Mouse (Mus musculus) kidney, adult 18-20 months (tissue): ENCODE measurements around the gene Vcam1.

ENCODE experiments used
- DNase-seq: peaks from one replicate; pipeline ENCODE4 v3.0.0; 2021

Vcam1 gene

GRCm38 (mm10) chr3:116080166-116080788, 49.2 kb downstream of the Vcam1 start:
- DNase-seq = no peak

GRCm38 (mm10) chr3:116078490-116078889, 51.0 kb downstream of the Vcam1 start:
- no peak for DNase-seq

GRCm38 (mm10) chr3:116076739-116077138, 52.7 kb downstream of the Vcam1 start:
- DNase-seq = no peak

- DNase-seq = no peak
Observed at GRCm38 (mm10) chr3:116072584-116072983, 56.9 kb downstream of the Vcam1 start.

DNA sequence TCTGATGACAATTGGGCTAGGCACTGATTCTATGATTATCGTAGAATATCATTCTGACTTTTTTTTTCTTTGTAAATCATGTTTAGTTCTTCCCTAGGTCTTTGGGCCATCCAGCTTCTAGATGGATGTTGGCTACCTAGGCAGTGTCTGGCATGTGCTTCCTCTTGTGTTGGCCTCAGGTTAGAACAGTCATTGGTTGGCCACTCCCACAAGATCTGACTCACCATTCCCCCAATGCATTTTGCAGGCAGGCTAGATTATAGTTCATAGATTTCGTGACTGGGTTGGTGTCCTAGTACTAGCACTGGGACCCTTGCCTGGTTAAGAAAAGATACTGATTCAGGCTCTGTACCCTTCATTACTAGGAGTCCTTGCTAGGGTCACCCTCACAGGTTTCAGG, 67.3 kb downstream of the Vcam1 start:
- DNase-seq = no peak

DNA sequence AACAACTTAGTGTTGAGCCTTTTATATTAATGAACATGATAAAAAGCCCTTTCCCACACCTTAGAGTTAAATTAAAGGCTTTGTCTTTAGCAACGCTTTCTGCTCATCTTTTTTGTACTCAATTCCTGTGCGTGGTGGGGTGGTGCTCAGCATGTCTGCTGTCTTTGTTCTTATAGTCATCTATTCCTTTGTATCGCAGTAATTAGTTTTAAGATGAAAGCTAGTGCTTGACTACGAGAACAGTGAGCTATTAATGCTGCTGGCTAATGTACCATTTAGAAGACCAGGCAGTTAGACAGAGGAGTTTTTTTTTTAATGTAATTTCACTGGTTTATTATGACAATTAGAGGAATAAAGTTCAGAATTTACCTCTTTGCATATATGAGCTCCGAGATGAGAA, 69.2 kb downstream of the Vcam1 start:
- no peak for DNase-seq
